Mouse (Mus musculus): ENCODE measurements at regions not wholly inside any gene's neighbourhood (a gene's known extent, or its start where the extent isn't known, plus 50 kb on each side); places are given as distances from the start of the nearest gene placed in this dataset.

GRCm38 (mm10) chr2:115441100-115441499, 140.4 kb upstream of the BC052040 start:
- DNase-seq (ENCODE audit: low spot score in 2 of 2), result no peak

- DNase-seq (ENCODE audit: low spot score in 2 of 2), result no peak
Measured at GRCm38 (mm10) chr2:115449783-115450483, 131.6 kb upstream of the BC052040 start.

GRCm38 (mm10) chr2:115455593-115455992, 125.9 kb upstream of the BC052040 start:
- DNase-seq (ENCODE audit: low spot score in 2 of 2), result no peak

- no peak for DNase-seq (ENCODE audit: low spot score in 2 of 2)
Measured at GRCm38 (mm10) chr2:115456372-115457022, 125.0 kb upstream of the BC052040 start.

- no peak for DNase-seq (ENCODE audit: low spot score in 2 of 2)
Measured at GRCm38 (mm10) chr2:115460028-115460881, 121.3 kb upstream of the BC052040 start.

- no peak for DNase-seq (ENCODE audit: low spot score in 2 of 2)
Measured at GRCm38 (mm10) chr2:115460882-115461151, 120.7 kb upstream of the BC052040 start.

- DNase-seq (ENCODE audit: low spot score in 2 of 2), result no peak
Measured at GRCm38 (mm10) chr2:115466170-115466569, 115.3 kb upstream of the BC052040 start.

GRCm38 (mm10) chr2:115467107-115467745, 114.3 kb upstream of the BC052040 start:
- DNase-seq (ENCODE audit: low spot score in 2 of 2), result no peak

GRCm38 (mm10) chr2:115467936-115468335, 113.6 kb upstream of the BC052040 start:
- DNase-seq (ENCODE audit: low spot score in 2 of 2), result no peak

- DNase-seq (ENCODE audit: low spot score in 2 of 2), result no peak
Measured at GRCm38 (mm10) chr2:115468471-115468909, 113.0 kb upstream of the BC052040 start.

- no peak for DNase-seq (ENCODE audit: low spot score in 2 of 2)
Measured at GRCm38 (mm10) chr2:115469165-115469821, 112.2 kb upstream of the BC052040 start.

- DNase-seq (ENCODE audit: low spot score in 2 of 2), result no peak
Measured at GRCm38 (mm10) chr2:115472393-115472792, 109.1 kb upstream of the BC052040 start.

- no peak for DNase-seq (ENCODE audit: low spot score in 2 of 2)
Measured at GRCm38 (mm10) chr2:115483418-115484288, 97.9 kb upstream of the BC052040 start.

- no peak for DNase-seq (ENCODE audit: low spot score in 2 of 2)
Measured at GRCm38 (mm10) chr2:115488465-115488864, 93.1 kb upstream of the BC052040 start.

- no peak for DNase-seq (ENCODE audit: low spot score in 2 of 2)
Measured at GRCm38 (mm10) chr2:115493020-115493419, 88.5 kb upstream of the BC052040 start.

GRCm38 (mm10) chr2:115499904-115500303, 81.6 kb upstream of the BC052040 start:
- no peak for DNase-seq (ENCODE audit: low spot score in 2 of 2)

GRCm38 (mm10) chr2:115509527-115509926, 72.0 kb upstream of the BC052040 start:
- DNase-seq (ENCODE audit: low spot score in 2 of 2), result no peak

- DNase-seq (ENCODE audit: low spot score in 2 of 2), result no peak
Measured at GRCm38 (mm10) chr2:115511146-115511545, 70.4 kb upstream of the BC052040 start.

GRCm38 (mm10) chr2:115511612-115512525, 69.6 kb upstream of the BC052040 start:
- no peak for DNase-seq (ENCODE audit: low spot score in 2 of 2)

- DNase-seq (ENCODE audit: low spot score in 2 of 2), result no peak
Measured at GRCm38 (mm10) chr2:115512891-115513290, 68.6 kb upstream of the BC052040 start.

Data from frontal cortex, postnatal 36 days (tissue).